Mouse (Mus musculus): ENCODE data around the gene Cadps2.
A peak's percentile ranks its signal among the peaks of the same experiment; 100 is the strongest.

Gene Cadps2

DNA sequence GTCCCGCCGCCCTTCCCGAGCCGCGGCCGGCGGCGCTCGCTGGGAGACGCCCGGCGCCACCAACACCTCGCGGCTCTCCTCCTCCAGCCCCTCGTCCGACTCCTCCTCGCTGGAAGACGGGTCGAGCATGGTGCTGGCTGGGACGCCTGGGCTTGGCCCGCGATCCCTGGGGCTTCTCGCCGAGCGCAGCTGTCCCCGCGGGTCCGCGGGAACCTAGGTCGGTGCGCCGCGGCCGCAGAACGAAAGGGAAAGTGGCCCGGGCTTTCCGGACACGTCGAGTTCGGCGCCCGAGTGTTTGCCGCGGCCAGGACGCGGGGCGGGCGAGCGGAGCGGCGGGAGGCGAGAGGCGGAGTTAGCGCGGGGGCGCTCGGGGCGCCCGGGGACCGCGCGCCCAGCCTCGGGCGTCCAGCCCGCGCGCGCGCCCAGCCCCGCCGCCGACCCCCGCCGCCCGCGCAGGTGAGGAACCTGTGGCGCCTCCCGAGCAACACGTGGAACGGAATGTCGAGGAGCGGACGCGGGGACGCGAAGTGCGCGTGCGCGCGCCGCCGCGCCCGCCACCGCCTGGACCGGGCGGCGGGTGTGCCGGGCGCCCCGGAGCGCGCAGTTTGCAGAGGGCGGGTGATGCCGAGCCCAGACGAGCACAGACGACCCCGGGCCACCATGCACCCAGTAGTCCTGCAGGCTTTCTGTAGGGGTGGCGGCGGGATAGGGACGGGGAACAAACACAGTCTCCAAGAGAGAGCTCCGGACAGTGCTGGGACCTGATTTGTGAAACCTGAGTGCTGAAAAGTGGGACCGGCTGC is at the start of gene Cadps2:
Gene Cadps2 (minus strand): TSS at position 413 of the 803 bp plus-strand sequence.
- peak; percentile 77 to 79 for DNase-seq

- DNase-seq, result peak; percentile 44 to 70
Measured at GRCm38 (mm10) chr6:23886418-23886817, 47.2 kb upstream of the Cadps2 start.

- DNase-seq, result no peak
Measured at GRCm38 (mm10) chr6:23876765-23877408, 37.7 kb upstream of the Cadps2 start.

DNA sequence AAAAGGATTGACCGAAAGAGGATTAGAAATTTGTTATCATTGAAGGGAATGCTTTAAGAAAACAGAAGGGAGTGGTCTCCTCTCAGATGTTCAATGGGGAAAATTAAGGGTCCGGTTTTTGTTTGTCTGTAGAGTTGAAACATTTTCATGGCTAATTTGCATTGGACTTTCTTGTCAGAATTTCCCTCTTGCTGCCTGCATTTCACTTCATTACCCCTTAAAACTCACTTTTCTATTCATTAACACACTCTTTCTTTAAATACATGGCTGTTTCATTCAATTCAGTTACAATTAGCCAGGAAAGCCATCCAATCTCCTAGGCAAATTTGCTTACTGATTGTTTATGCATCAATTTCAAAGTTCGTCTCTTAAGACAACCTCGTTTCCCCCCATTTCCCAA is 37.1 kb upstream of the Cadps2 start:
- DNase-seq, result no peak

- DNase-seq, result no peak
Measured at GRCm38 (mm10) chr6:23873812-23874211, 34.6 kb upstream of the Cadps2 start.

DNA sequence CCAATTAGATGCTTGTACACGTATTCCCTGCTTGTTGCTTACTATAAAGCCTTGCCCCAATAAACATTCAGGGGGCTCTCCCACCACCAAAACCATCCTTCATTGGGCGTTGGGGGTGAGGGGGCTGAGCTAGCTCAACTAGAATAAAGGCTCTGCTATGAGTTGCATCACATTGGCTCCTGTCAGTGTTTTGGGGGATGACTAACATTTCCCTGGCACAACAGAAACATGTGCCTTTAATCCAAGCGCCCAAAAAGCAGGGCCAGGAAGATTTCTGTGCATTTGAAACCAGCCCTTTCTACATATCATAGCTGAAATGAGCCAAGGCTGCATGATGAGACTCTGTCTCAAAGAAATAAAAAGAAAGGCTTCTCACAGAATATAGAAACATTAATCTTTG is 34.0 kb upstream of the Cadps2 start:
- no peak for DNase-seq

DNA sequence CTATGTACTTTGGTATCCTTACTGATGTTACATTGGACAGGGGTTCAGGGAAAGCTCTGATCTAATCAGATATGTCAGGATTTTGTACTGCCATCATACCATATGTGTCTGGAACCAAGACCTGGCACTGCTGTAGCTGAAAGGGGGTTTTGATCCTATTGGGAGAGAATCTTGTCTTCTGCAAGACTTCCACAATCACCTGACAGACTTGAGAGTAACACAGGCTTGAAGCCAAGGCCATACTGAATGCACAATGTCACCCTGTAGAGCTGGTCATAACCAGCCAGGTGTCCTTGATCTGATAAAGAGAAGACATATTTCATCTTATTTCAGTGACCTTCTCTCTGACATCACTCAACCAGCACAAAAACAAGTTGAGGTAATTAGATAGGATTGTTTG is 30.8 kb upstream of the Cadps2 start:
- DNase-seq, result no peak

DNA sequence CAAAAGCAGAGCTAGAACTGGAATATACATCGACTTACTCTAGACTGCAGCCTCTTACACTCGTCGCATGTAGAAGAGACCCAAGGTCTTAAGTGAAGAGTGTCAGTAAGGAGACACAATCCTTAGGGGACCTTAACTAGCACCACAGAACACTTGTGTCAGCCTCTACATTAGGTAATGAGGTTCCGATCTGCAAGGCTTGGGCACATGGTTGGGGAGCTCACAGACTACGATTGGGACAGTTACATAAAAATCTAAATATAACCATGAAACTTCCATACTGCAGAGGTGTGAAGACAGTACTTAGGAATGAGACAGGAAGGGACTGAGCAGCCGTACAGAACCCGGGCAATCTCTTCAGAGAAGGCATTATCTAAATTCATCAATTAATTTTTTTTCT is 27.1 kb upstream of the Cadps2 start:
- DNase-seq, result no peak

- no peak for DNase-seq
Measured at GRCm38 (mm10) chr6:23853464-23853863, 14.2 kb upstream of the Cadps2 start.

DNA sequence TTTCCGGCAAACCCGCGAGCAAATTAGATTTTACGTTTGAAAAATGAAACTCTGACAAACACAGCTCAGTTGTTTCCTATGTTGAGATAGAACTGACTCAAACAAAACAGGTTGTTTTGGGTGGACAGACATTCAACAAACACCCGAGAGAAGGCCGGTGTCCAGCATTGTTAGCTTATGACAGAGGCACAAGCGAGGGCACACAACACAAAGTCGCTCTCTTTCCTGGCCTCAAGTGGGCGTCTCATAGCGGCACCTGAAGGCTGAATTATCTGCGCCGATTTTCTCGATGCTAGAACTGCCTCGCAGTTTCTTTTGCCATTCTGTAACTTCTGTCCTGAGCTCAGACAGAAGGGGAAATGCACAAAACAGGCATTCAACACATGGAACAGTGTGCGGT is 780 bp upstream of the Cadps2 start:
- peak; percentile 11 to 38 for DNase-seq

DNA sequence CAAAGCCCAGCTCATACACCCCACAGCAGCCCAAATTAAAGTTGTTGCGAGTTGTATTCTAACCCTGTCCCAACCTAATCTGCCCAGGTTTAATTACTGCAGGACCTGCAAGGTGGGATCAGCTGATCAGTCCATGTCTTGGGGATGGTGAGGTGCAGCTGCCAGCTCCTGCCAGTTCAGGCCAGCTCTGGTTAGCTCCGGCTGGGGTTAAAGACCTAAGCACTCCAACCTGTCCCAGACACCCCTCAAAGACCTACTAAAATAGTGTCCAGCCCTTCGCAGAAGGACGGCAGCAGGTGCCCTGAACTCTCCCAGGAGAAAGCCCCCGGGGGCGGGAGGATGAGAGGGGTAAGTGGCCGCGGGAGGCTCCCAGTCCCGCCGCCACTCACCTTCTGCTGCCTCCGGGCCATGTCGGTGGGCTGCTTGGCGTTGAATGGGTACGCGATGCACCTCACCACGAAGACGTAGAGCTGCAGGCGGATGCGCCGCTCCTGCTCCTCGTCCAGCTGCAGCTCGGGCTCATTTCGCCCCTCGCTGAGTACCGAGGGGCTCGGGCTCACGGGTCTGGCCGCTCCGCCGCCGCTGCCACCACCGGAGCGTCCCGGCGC is 716 bp downstream of the Cadps2 start:
- peak in 1 of 2 experiments; percentile 20 for DNase-seq

GRCm38 (mm10) chr6:23837631-23838030 is 1.6 kb downstream of the Cadps2 start:
- no peak for DNase-seq

GRCm38 (mm10) chr6:23837127-23837526 is 2.1 kb downstream of the Cadps2 start:
- DNase-seq, result no peak

DNA sequence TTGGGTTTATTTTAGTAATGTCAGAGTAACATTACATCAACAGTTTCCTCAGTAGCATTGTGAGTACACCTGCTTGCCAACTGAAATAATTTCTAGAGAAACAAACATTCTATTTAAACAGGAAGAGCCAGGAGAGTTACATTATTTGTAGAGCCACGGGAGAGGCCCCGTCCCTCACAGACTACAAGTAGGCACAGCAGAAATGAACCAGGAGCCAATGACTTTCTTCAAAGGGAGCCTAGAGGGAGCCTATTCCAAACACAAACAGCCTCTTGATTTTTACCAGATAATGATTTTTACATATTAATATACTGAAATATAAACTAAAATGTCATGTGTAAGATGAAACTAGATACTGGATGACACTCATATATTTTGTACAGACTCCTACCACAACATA is 2.5 kb downstream of the Cadps2 start:
- DNase-seq, result no peak

DNA sequence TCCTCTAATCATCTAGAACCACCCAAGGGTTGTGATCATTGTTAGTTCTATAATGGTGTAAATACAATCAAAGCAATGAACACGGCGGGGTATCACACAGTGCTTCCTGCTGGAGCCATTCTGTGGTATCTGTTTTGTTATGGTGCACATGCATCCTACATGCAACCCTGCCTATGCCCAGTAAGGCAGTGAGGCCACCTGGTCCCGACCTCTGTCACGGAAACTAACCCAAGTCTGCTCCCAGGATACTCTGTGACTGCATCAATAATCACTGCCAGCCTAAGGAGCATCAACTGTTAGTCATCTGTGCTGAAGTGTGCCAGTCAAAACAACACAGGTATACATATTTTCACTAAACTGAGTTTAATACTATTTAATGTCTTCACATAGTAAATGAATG is 3.7 kb downstream of the Cadps2 start:
- no peak for DNase-seq

DNA sequence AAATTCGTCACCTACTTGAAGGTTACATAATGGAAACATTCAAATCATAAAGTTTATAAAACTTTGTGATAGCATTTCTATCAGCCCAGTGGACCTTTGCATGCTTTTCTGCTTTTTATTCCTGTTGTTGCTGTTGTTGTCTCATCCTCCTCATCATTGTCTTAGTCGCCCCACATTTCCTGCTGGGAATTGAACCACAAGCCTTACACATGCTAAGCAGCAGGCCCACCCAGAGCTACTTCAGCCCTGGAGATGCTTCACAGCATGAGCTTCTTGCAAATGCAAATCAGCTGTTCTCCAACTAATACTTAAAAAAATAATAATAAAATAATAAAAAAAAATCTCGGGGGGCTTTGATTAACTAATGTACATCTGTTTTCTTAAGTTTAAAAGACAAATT is 8.5 kb downstream of the Cadps2 start:
- no peak for DNase-seq

DNA sequence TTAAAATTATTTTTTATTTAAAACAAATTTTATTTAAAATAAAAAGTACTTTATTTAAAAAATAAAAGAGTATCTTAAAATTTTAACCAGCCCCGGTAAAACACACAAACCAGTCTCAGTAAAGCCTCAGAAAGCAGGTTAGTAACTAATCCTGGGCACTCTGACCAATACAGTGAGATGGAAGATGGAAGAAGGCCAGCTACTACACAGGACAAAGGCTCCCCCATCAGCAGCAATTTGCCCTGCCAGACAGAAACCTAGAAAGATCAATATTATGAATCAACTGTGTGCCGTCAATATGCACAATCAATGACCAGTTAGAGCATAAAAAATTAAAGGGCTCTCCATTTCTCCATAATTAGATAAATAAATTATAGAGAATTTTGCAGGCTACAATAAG is 9.9 kb downstream of the Cadps2 start:
- DNase-seq, result no peak

GRCm38 (mm10) chr6:23821819-23822218 is 17.4 kb downstream of the Cadps2 start:
- DNase-seq, result no peak

GRCm38 (mm10) chr6:23810087-23810486 is 29.1 kb downstream of the Cadps2 start:
- DNase-seq, result no peak

DNA sequence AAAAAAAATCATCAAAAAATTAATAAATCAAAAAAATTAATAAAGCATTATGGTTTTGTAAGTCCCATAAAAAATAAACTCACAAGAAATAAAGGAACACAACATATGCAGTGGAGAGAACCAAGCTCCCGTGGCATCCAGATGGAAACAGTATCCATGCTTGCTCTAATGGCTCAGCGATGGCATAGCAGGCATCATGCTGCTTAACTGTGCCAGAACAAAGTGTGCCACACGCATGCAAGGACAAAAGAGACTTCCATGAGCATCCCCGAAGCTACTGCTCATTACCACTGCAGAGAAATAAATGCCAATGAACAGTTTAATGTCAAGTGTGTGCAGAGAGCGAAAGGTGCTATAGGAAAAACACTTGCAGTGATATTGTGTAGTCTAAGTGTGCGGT is 29.9 kb downstream of the Cadps2 start:
- no peak for DNase-seq

DNA sequence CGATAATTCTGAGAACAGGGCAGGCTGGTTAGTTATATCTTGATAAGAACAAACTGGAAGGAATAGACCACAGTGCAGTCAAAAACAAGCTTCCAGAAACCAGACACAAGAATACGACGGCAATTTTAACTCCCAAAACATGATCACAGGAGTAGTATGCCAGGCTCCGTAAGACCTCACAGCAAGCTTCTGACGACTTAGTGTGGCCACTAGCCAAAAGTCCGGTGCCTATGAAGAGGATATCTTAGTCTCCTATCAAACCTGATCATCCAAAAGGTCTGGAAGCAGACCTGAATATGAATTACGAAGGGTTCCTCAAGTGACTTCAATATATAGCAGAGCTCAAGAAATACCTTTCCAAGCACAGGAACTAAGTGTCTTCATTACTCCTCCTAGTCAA is 33.9 kb downstream of the Cadps2 start:
- DNase-seq, result no peak

DNA sequence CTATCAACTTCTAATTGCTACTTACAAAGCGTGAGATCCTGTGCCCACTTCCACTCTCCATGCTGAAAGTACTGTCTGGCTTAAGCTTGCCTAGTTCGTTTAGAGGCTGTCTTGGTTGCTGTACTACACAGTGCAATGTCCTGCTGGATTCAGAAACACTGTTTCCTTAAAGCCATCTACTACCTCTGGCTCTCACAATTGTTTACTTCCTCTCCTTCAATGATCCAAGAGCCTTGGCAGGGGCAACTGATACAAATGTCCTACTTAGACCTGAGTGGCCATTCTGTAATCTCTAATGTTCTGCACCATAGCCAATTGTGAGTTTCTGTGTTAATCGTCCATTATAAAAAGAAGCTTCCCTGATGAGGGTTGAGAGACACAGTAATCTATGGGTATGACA is 47.4 kb downstream of the Cadps2 start:
- peak in 1 of 2 experiments; percentile 26 for DNase-seq

- DNase-seq, result peak; percentile 10 to 16
Measured at GRCm38 (mm10) chr6:23777641-23778040, 61.6 kb downstream of the Cadps2 start.

GRCm38 (mm10) chr6:23762204-23762603 is 77.0 kb downstream of the Cadps2 start:
- no peak for DNase-seq

All from lung, adult 18-20 months (tissue).